Mouse (Mus musculus) neural tube, embryonic 14.5 days (tissue): ENCODE data around the gene Ss18l1. TPM values are rescaled to one million over a fixed set of nuclear protein-coding genes. Genes with fewer than 3 reads are reported as not detected.

Source experiments
- ATAC-seq: fragments of 200-750 bp; cut with Nextera tagmentation; 2 replicates; pipeline ENCODE4 v1.8.0; 2017; ENCODE audit warnings: low read depth, mild to moderate bottlenecking, moderate TSS enrichment, moderate library complexity
- H3K27ac ChIP-seq: fragments of 300-500 bp; sonication (generic); 2 replicates; pipeline ENCODE4 v1.5.1; 2014; ENCODE audit warnings: low read depth, mild to moderate bottlenecking, control low read depth, low read length, moderate library complexity, mixed read lengths
- H3K27me3 ChIP-seq: fragments of 300-500 bp; sonication (generic); 2 replicates; pipeline ENCODE4 v1.6.1; 2014; ENCODE audit warnings: low read length; ENCODE audit not compliant: control insufficient read depth, insufficient read depth
- H3K36me3 ChIP-seq: fragments of 300-500 bp; sonication (generic); 2 replicates; pipeline ENCODE4 v1.6.1; 2014; ENCODE audit warnings: low read length, mixed read lengths; ENCODE audit not compliant: control insufficient read depth, insufficient read depth
- H3K4me1 ChIP-seq: fragments of 300-500 bp; sonication (generic); 2 replicates; pipeline ENCODE4 v1.6.1; 2014; ENCODE audit warnings: low read length; ENCODE audit not compliant: control insufficient read depth, insufficient read depth
- H3K4me2 ChIP-seq: fragments of 300-500 bp; sonication (generic); 2 replicates; pipeline ENCODE4 v1.6.1; 2014; ENCODE audit warnings: mild to moderate bottlenecking, low read depth, low read length, control low read depth
- H3K4me3 ChIP-seq: fragments of 300-500 bp; sonication (generic); 2 replicates; pipeline ENCODE4 v1.5.1; 2014; ENCODE audit warnings: low read depth, low read length, control low read depth, mixed read lengths
- H3K9ac ChIP-seq: fragments of 300-500 bp; sonication (generic); replicated peaks from 2 replicates; pipeline ENCODE4 v1.6.1; 2014; ENCODE audit warnings: low read depth, mild to moderate bottlenecking, control low read depth, low read length, mixed read lengths
- H3K9me3 ChIP-seq: fragments of 300-500 bp; sonication (generic); 2 replicates; pipeline ENCODE4 v1.6.1; 2016; ENCODE audit warnings: low read length; ENCODE audit not compliant: control insufficient read depth
- WGBS: fragments of 180-500 bp; shearing (Covaris S2); extraction: QIAGEN DNeasy Blood & Tissue Kit; methylation state at CpG from one replicate; pipeline ENCODE4 v1.1.7; 2014; 5-methylcytosine and 5-hydroxymethylcytosine counted together
- polyA plus RNA-seq: library from polyadenylated mRNA; unstranded; fragments of >200 nt; fragmentation: Nextera tagmentation; extraction: Ambion mirVana; gene quantifications from 2 replicates; pipeline ENCODE4 v1.2.1, GENCODE M21; 2014

Gene Ss18l1
- polyA plus RNA-seq: 57.8 and 58.8 TPM in 2 replicates

DNA sequence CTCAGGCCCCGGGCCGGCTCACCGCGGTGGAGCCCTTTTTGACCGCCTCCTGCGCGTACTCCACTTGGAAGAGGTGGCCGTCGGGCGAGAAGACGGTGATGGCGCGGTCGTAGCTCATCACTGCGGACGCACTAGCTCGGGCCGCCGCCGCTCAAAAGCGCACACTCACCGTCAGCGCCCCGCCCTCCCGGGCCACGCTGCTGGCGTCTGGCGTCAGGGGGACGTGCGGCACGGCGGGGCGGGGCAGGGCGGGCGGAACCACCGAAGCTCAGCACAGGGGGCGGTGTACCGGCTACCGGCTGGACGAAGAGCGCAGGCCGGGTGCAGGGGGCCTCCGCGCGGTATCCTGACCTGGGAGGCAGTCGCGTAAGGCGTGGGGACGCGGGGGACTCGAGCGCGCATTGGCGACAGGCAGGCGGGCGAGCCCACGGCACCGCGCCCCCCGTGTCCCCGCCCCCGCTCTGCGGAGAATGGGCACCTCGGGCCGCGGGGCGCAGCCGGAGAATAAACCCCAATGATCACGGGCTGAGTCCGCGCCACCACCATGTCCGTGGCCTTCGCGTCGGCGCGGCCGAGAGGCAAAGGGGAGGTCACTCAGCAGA, at the start of gene Ss18l1, which contains the start of gene Psma7:
Gene Ss18l1 (plus strand): TSS at position 254 of the 602 bp plus-strand sequence.
Gene Psma7 (minus strand): TSS at position 178 of the 602 bp plus-strand sequence.
- Histone ChIP-seq H3K27me3 (no peaks in the 10 kb centered on the region), H3K4me3 (peak within 1 kb of the TSS; percentile 97), H3K4me2 (peak within 1 kb of the TSS; percentile 81), H3K9ac (peak within 1 kb of the TSS; percentile 96), H3K9me3 (no peaks in the 10 kb centered on the region), H3K36me3 (peaks cover 18% of the 10 kb centered on the region), H3K4me1 (peaks cover 29% of the 10 kb centered on the region), H3K27ac (peak within 1 kb of the TSS; percentile 99)
- WGBS: under 1% methylated on average over 62 of the region's 78 CpGs
- peak; percentile 95 for ATAC-seq

DNA sequence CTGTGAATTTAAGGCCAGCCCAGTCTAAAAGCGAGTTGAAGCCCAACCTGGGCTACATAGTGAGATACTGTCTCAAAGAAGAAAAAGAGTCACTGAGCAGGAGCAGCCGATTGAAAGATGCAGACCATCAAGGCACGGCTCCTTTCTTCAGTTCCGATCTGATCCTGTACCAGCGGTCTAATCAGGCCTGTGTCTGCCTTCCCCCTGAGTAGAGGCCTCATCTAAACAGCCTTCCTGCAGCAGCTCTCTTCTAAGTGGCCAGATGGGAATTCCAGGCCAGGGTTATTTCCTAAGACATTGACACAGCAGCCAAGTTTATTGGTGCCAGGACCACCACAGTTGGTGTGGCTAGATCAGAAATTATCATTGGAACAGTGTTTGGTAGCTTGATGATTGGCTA, 49.2 kb upstream of the Ss18l1 start:
- Histone ChIP-seq H3K9me3 (no peaks in the 10 kb centered on the region), H3K4me3 (no peak overlapping the region), H3K27ac (no peak overlapping the region), H3K36me3 (no peaks in the 10 kb centered on the region), H3K27me3 (no peaks in the 10 kb centered on the region), H3K4me1 (no peaks in the 10 kb centered on the region), H3K4me2 (no peak overlapping the region), H3K9ac (no peak overlapping the region)
- 83% methylated on average over 5 of the region's 5 CpGs for WGBS
- ATAC-seq: no peak

DNA sequence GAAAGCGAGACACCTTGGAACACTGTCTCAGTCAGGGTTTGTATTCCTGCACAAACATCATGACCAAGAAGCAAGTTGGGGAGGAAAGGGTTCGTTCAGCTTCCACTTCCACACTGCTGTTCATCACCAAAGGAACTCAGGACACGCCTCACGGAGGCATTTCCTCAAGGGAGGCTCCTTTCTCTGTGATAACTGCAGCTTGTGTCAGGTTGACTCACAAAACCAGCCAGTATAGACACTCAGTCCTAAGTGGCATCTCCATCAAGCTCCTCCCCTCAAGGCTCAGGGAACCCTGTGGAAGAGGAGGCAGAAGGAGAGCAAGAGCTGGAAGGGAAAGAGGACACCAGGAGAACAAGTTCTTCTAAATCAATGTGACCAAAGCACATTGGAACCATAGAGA, 43.9 kb upstream of the Ss18l1 start:
- WGBS: 87% methylated on average over 4 of the region's 4 CpGs
- ATAC-seq: no peak
- no peaks in the 10 kb centered on the region for H3K4me1 ChIP-seq

DNA sequence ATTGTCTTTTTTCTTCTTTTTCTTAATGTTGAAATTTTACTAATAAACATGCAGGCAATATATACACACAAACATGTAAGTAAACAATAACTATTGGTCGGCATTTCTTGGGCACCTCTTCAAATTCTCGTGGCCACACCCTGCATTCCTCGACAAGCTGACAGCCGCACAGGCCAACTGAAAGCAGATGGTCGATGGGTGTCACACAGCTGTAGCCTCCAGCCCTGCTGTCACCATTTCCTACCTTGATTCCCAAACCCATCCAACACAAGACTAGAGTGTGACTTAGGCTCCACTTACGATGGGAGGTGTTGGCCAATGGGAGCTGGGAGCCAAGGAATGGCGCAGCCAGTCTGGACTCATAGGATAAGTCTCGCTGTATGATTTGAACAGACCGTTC, 40.7 kb upstream of the Ss18l1 start:
- Histone ChIP-seq H3K36me3 (no peaks in the 10 kb centered on the region), H3K4me3 (no peak overlapping the region), H3K27me3 (no peaks in the 10 kb centered on the region), H3K9me3 (no peaks in the 10 kb centered on the region), H3K9ac (no peak overlapping the region), H3K4me1 (no peaks in the 10 kb centered on the region), H3K27ac (no peak overlapping the region), H3K4me2 (no peak overlapping the region)
- no peak for ATAC-seq
- 95% methylated on average over 9 of the region's 9 CpGs for WGBS

More for the DNA sequence above, 43.9 kb upstream of the Ss18l1 start:
- H3K4me3 ChIP-seq: no peak overlapping the region
- no peak overlapping the region for H3K4me2 ChIP-seq
- no peak overlapping the region for H3K9ac ChIP-seq
- H3K27me3 ChIP-seq: no peaks in the 10 kb centered on the region
- no peak overlapping the region for H3K27ac ChIP-seq
- no peaks in the 10 kb centered on the region for H3K9me3 ChIP-seq
- no peaks in the 10 kb centered on the region for H3K36me3 ChIP-seq

DNA sequence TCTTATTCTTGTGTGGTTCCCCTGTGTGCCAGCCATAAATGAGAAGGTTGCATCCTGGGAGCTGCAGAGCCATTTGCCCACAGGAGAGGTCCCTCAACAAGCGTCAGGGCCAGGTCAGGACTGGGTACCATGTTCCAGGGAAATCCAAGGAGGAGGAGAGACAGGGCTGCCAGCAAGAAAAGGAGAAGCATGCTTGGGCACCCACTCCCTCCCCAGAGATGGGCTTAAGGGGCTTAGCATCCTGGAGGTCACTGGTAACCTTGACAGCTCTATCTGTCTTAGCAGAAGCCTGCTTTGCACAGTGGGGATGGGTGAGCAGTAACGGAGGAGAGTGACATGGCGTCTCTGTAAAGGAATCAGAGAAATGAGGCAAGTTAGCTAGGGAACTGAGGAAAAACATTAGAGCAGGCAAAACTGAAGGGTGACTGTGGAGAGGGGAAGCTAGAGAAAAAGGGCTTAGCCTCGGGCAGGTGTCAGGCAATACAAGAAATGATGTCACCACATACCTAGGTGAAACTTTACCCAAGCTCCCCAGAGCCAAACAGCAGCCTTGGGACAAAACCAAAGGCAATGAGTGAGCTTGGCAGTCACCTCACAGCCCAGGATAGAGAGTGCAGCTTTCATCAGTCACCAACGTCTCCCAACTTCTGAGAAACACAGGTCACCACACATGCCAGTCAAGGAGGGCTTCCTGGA, 36.5 kb upstream of the Ss18l1 start:
- Histone ChIP-seq H3K4me3 (no peak overlapping the region), H3K36me3 (no peaks in the 10 kb centered on the region), H3K27me3 (no peaks in the 10 kb centered on the region), H3K9ac (no peak overlapping the region), H3K27ac (no peak overlapping the region), H3K4me1 (no peaks in the 10 kb centered on the region), H3K9me3 (no peaks in the 10 kb centered on the region), H3K4me2 (no peak overlapping the region)
- 69% methylated on average over 5 of the region's 5 CpGs for WGBS
- no peak for ATAC-seq

DNA sequence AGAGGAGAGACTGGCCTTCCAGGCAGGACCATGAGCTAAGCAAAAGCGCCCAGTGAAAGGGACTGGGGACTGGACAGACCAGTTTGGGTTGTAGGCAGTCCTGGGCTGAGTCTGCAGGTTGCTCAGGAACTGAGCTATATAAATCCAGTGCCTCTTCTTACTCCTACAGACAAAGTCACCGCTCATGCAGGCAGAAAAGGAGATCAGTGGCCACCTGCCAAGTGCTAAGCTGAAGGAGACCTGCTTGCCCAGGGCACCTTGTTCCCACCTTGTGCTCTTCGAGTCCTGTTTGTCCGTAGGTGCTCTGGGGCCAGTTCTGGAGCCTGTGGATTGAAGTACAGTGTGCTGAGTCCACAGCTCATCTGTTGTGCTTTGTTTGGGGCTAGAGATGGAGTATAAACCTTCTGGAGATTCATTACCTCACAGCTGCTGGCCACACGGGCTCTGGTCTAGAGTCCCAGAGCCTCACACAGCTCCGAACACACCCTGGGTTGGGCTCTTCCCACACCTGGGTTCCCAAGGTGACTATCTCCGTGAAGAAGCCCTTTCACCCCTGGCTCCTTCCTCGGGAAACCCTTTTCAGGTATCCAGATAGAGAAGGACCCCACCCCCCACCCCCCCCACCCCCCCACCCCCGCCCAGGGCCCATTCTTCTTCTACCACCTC, 35.8 kb upstream of the Ss18l1 start:
- Histone ChIP-seq H3K4me3 (no peak overlapping the region), H3K27ac (no peak overlapping the region), H3K9ac (no peak overlapping the region), H3K27me3 (no peaks in the 10 kb centered on the region), H3K4me2 (no peak overlapping the region), H3K9me3 (no peaks in the 10 kb centered on the region), H3K36me3 (no peaks in the 10 kb centered on the region), H3K4me1 (no peaks in the 10 kb centered on the region)
- ATAC-seq: no peak
- WGBS: 65% methylated on average over 8 of the region's 9 CpGs

DNA sequence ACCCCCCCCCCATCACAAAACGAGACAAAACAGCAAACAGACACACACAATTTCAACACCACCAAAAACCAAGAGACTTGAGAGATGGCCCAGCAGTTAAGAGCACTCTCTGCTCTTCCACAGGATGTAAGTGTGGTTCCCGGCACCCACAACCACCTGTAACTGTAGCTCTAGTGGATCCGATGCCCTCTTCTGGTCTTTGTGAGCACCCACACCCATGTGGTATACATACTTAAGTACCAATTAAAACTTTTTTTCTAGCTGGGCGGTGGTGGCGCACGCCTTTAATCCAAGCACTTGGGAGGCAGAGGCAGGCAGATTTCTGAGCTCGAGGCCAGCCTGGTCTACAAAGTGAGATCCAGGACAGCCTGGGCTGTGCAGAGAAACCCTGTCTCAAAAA, 31.6 kb upstream of the Ss18l1 start:
- H3K4me1 ChIP-seq: no peaks in the 10 kb centered on the region
- 95% methylated on average over 7 of the region's 7 CpGs for WGBS
- ATAC-seq: no peak

DNA sequence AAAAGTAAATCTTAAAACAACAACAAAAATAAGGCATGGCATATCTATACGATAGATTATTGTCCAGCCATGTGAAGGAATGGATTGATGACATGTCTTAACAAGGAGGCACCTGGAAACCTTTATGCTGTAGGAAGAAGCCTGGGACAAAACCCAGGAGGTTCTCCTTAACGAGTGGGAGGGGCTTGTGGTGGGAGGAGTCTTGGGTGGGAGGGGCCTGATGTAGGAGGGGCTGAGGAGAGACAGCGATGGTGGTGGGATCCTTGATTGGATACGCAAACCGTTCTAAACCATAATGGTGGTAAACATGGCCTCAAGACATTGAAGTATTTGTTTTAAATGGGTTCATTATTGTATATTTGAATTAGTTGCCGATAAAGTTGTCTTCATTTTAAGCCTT, 30.9 kb upstream of the Ss18l1 start:
- Histone ChIP-seq H3K27ac (no peak overlapping the region), H3K4me3 (no peak overlapping the region), H3K4me2 (no peak overlapping the region), H3K36me3 (no peaks in the 10 kb centered on the region), H3K9ac (no peak overlapping the region), H3K27me3 (no peaks in the 10 kb centered on the region), H3K4me1 (no peaks in the 10 kb centered on the region), H3K9me3 (no peaks in the 10 kb centered on the region)
- no peak for ATAC-seq
- WGBS: 90% methylated on average over 6 of the region's 6 CpGs

More for the DNA sequence above, 31.6 kb upstream of the Ss18l1 start:
- no peaks in the 10 kb centered on the region for H3K27me3 ChIP-seq
- H3K36me3 ChIP-seq: no peaks in the 10 kb centered on the region
- H3K9me3 ChIP-seq: no peaks in the 10 kb centered on the region
- H3K4me2 ChIP-seq: no peak overlapping the region
- no peak overlapping the region for H3K27ac ChIP-seq
- H3K9ac ChIP-seq: no peak overlapping the region
- H3K4me3 ChIP-seq: no peak overlapping the region

DNA sequence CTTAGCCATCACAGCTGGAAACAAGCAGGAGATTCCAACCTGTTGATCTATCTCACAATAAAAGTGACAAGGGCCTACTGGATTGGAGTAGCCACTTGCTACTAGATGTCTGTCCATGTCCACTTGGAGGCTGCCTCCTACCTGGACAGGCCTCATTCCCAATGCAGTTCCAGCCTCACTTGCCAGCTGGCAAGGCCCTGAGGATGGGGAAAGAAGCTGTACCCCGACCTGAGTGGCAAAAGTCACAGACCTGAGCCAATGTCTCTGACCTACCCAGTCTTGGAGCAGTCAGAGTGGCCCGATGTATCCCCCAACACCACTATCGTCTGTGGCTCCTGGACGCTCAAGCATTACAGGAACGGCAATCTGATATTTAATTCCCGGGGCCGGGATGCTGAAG, 28.6 kb upstream of the Ss18l1 start:
- Histone ChIP-seq H3K4me1 (no peaks in the 10 kb centered on the region), H3K4me3 (no peak overlapping the region), H3K9me3 (no peaks in the 10 kb centered on the region), H3K27ac (no peak overlapping the region), H3K27me3 (no peaks in the 10 kb centered on the region), H3K36me3 (no peaks in the 10 kb centered on the region), H3K4me2 (no peak overlapping the region), H3K9ac (no peak overlapping the region)
- WGBS: 93% methylated on average over 7 of the region's 7 CpGs
- ATAC-seq: no peak
